Mouse (Mus musculus): ENCODE measurements around the gene Fam122b. TPM values are rescaled to one million over a fixed set of nuclear protein-coding genes. Genes with fewer than 3 reads are reported as not detected.

Gene Fam122b
- 1 to 10 TPM; 7.4 to 8.8 TPM for polyA plus RNA-seq (2017; shearing (Covaris generic))

GRCm38 (mm10) chrX:53269289-53270062 is at the start of gene Fam122b:
Fam122b (minus strand) TSS chrX:53269805.

GRCm38 (mm10) chrX:53273124-53273523 is 3.5 kb upstream of the Fam122b start, which contains the start of gene Fam122c:
Fam122c (plus strand) TSS chrX:53273424.

GRCm38 (mm10) chrX:53240011-53240410 is 29.6 kb downstream of the Fam122b start, which contains the start of gene Plac1:
Plac1 (minus strand) TSS chrX:53240111.

Other genes with a start within 250 kb of the Fam122b start
- not detected for gene Plac1, start 29.7 kb downstream of the Fam122b start, polyA plus RNA-seq (2017; shearing (Covaris generic))
- not detected for gene Fam122c, start 3.6 kb upstream of the Fam122b start, polyA plus RNA-seq (2017; shearing (Covaris generic))
- gene Mospd1, start 100.7 kb upstream of the Fam122b start, polyA plus RNA-seq (2017; shearing (Covaris generic)) = 10 to 100 TPM; 13.6 to 16.6 TPM
- under 1 TPM in 1 of 2 experiments, not detected in 1; 0.35 TPM for gene Etd, start 165.1 kb upstream of the Fam122b start, polyA plus RNA-seq (2017; shearing (Covaris generic))